Mouse (Mus musculus): ENCODE measurements at regions not wholly inside any gene's neighbourhood (a gene's known extent, or its start where the extent isn't known, plus 50 kb on each side); places are given as distances from the start of the nearest gene placed in this dataset.

GRCm38 (mm10) chr2:45459410-45459809 is 342.2 kb upstream of the Zeb2 start:
- no peak for TF ChIP-seq EP300 (IDR thresholded peaks at IDR 0.05; ENCODE audit: low read depth)
- TF ChIP-seq CTCF (IDR thresholded peaks at IDR 0.05; ENCODE audit: low read depth), result no peak
